Mouse (Mus musculus) heart, adult 2 months (tissue): ENCODE data around the gene Des.

ENCODE experiments used
- CTCF ChIP-seq: fragments of 200-600 bp; IDR thresholded peaks from 2 replicates; pipeline ENCODE4 v1.8.1; 2022; ENCODE audit warnings: antibody characterized with exemption, mild to moderate bottlenecking, moderate library complexity
- EP300 ChIP-seq: fragments of 200-500 bp; IDR thresholded peaks from 2 replicates; pipeline ENCODE4 v1.6.1; 2011; ENCODE audit warnings: low read depth, low read length, control low read depth; ENCODE audit not compliant: insufficient read depth

DNA sequence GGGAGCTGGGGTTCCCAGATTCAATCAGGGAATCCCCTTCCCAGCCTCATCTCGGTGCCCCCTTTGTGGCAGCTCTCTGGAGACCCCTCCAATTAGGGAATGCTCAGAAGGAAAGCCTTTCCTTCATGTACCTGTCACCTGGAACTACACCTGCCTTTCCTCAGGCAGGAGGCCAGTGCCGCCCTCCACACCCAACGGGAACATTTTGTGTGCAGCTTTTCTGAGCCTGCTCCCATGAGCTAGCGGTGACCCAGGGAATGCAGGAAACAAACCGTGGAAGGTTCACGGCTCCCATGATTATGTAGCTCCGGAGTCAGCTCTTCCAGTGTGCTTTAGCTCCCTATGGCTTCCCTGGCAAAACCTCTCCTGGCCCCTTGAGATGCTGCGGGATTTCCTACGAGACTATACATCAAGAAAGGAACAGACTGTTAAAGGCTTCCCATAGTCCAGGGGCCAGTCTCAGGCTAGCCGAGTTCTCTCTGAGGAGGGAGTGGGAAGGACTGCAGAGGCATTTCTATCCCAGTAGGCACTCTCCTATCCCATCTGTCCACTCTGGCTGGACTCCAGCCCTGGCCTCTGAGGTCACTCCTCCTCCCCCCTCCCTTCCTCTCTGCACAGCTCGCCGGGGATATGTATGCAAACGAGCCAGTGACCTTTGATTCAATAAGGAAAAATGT is 10.0 kb downstream of the Des start:
- TF ChIP-seq EP300 = no peak
- no peak for TF ChIP-seq CTCF
